Mouse (Mus musculus) small intestine, adult 2 months (tissue): Measurements from ENCODE around the gene Olfr239. TPM values are rescaled to one million over a fixed set of nuclear protein-coding genes. Genes with fewer than 3 reads are reported as not detected.
"Not testable (repeated sequence)": the region's sequence is repeated elsewhere in the genome, so short reads cannot be mapped to it uniquely, and the experiment has no call there.

ENCODE experiments used
- H3K27ac ChIP-seq: fragments of 200-500 bp; 2 replicates; pipeline ENCODE4 v1.5.1; 2012; ENCODE audit warnings: low read depth, low read length, control low read depth, inconsistent platforms; ENCODE audit not compliant: insufficient read depth
- H3K27me3 ChIP-seq: fragments of 200-500 bp; 2 replicates; pipeline ENCODE4 v1.6.1; 2012; ENCODE audit warnings: mild to moderate bottlenecking, moderate library complexity, low read length, inconsistent platforms; ENCODE audit not compliant: control insufficient read depth, insufficient read depth
- H3K36me3 ChIP-seq: fragments of 200-500 bp; 2 replicates; pipeline ENCODE4 v1.6.1; 2012; ENCODE audit warnings: mild to moderate bottlenecking, low read length, control low read depth, inconsistent platforms; ENCODE audit not compliant: control insufficient read depth, insufficient read depth
- H3K4me1 ChIP-seq: fragments of 200-500 bp; 2 replicates; pipeline ENCODE4 v1.6.1; 2012; ENCODE audit warnings: low read length, inconsistent platforms, mixed read lengths; ENCODE audit not compliant: control insufficient read depth, insufficient read depth, insufficient read length
- H3K4me3 ChIP-seq: fragments of 200-500 bp; 2 replicates; pipeline ENCODE4 v1.5.1; 2012; ENCODE audit warnings: low read depth, mild to moderate bottlenecking, control low read depth, inconsistent platforms, low read length, moderate library complexity
- CTCF ChIP-seq: fragments of 200-500 bp; IDR thresholded peaks from 2 replicates; pipeline ENCODE4 v1.5.1; 2012; ENCODE audit warnings: low read depth, mild to moderate bottlenecking, control low read depth, inconsistent platforms, low read length, moderate library complexity, mixed read lengths; ENCODE audit not compliant: insufficient replicate concordance, insufficient read length; ENCODE audit errors: extremely low read depth
- POLR2A ChIP-seq: fragments of 200-500 bp; IDR thresholded peaks from 2 replicates; pipeline ENCODE4 v1.6.1; 2012; ENCODE audit warnings: low read depth, mild to moderate bottlenecking, control low read depth, inconsistent platforms, low read length, moderate library complexity
- WGBS: fragments of 180-500 bp; shearing (Covaris S2); methylation state at CpG from one replicate; pipeline ENCODE4 v1.1.7; 2018; 5-methylcytosine and 5-hydroxymethylcytosine counted together
- polyA plus RNA-seq: library from polyadenylated mRNA; depleted of rRNA; stranded (reverse); fragments of >200 nt; gene quantifications from 2 replicates; pipeline ENCODE4 v1.2.3, GENCODE M21; 2012; rRNA removed

Gene Olfr239
- polyA plus RNA-seq, result not detected in 2 replicates

DNA sequence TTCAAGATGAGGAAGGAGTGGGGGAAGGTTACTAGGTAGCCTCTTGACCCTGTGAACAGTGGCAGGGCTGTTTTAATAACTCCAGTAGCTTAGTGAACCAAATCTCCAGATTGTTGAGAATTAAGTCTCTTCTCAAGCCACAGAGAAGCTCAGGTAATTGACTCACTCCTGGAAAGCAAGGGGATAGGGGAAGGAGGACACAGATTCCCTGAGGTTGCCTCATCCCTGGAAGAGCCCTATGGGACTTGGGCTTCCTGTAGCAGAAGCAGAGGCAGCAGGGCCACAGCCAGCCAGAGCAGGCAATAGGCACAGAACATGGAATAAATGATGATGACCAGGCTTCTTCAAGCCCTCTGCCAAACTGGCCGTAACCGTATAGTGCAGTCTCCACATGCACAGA, at the start of gene Olfr239:
Olfr239 (plus strand) TSS at position 301 of the 400 bp plus-strand sequence.
- not testable (repeated sequence) for H3K27me3 ChIP-seq, H3K36me3 ChIP-seq, H3K4me1 ChIP-seq, H3K27ac ChIP-seq, H3K4me3 ChIP-seq
- WGBS, result no CpG with 5 or more reads among the region's 2 CpGs

DNA sequence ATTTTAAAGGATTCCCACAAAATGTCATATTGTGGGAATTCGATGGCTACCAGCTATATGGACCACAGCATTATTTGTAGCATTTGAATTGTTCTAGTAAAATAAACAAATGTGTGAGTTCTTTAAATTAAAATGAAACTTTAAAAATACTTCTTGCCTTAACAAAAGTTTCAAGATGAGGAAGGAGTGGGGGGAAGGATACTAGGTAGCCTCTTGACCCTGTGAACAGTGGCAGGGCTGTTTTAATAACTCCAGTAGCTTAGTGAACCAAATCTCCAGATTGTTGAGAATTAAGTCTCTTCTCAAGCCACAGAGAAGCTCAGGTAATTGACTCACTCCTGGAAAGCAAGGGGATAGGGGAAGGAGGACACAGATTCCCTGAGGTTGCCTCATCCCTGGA, 23.0 kb upstream of the Olfr239 start, which contains the start of gene Olfr55:
Olfr55 (plus strand) TSS at position 301 of the 400 bp plus-strand sequence.
- not testable (repeated sequence) for H3K36me3 ChIP-seq, H3K27me3 ChIP-seq, H3K4me3 ChIP-seq, H3K4me1 ChIP-seq, H3K27ac ChIP-seq
- 75% methylated on average over 1 of the region's 1 CpGs for WGBS

DNA sequence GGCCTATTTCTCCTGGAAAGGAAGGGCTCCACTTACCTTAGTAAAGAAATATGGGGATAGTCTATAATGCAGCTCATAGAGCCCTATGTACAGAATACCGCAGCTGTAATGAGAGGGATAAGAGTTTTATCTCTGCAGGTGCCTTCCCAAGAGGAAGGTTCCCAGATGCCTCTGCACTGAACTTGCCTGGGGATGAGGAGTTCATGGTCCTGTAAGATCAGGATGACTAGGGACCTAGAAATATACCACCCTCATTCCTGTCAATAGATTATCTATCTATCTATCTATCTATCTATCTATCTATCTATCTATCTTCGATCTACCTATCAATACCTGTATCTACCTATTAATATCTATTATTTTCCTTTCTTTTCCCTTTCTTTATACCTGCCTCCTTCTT, 30.5 kb downstream of the Olfr239 start, which contains the start of gene Olfr1564:
Olfr1564 (minus strand) TSS at position 101 of the 400 bp plus-strand sequence.
- 90% methylated on average over 2 of the region's 2 CpGs for WGBS
- H3K27me3 ChIP-seq, result no peaks in the 10 kb centered on the region
- H3K4me3 ChIP-seq, result no peak within 1 kb of the TSS
- no peak for TF ChIP-seq POLR2A
- TF ChIP-seq CTCF, result no peak
- H3K36me3 ChIP-seq, result no peaks in the 10 kb centered on the region
- H3K27ac ChIP-seq, result no peak within 1 kb of the TSS
- H3K4me1 ChIP-seq, result no peaks in the 10 kb centered on the region

DNA sequence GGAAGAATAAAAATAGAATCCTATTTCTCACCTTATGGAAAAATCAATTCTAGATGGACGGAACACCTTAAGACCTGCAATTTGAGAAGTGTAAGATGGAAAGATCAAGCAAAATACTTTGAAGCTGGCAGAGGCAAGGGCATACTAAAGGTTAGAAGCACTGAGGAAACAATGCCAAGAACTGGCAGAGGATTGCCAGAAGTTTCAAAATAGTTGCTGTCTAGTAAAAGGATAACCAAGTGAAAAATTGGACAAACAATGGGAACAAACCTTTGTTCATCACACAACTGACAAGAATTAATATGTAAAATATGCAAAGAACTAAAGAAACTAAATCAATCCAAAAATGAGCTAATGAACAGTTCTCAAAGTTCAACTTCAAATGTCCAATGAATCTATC, 45.5 kb downstream of the Olfr239 start:
- WGBS, result 97% methylated on average over 1 of the region's 1 CpGs
- H3K4me3 ChIP-seq, H3K4me1 ChIP-seq, H3K27ac ChIP-seq, H3K27me3 ChIP-seq: not testable (repeated sequence)
- H3K36me3 ChIP-seq, result peaks cover 12% of the 10 kb centered on the region

Other genes with a start within 250 kb of the Olfr239 start
- 45.0 and 112 TPM in 2 replicates for gene Cyp4f13, start 243.9 kb upstream of the Olfr239 start, polyA plus RNA-seq
- 0.18 and 0.25 TPM in 2 replicates for gene Zfp472, start 225.5 kb upstream of the Olfr239 start, polyA plus RNA-seq
- gene Zfp952, start 198.2 kb upstream of the Olfr239 start, polyA plus RNA-seq, result 0.65 and 0.79 TPM in 2 replicates
- 0.05 and 0.09 TPM in 2 replicates for gene Zfp763, start 157.9 kb upstream of the Olfr239 start, polyA plus RNA-seq
- not detected in 2 replicates for gene 4921501E09Rik, start 123.2 kb upstream of the Olfr239 start, polyA plus RNA-seq
- gene Zfp563, start 102.0 kb upstream of the Olfr239 start, polyA plus RNA-seq, result 0.35 and 0.51 TPM in 2 replicates
- gene Morc2b, start 51.6 kb upstream of the Olfr239 start, polyA plus RNA-seq, result not detected in 2 replicates
- gene Olfr55, start 22.9 kb upstream of the Olfr239 start, polyA plus RNA-seq, result not detected in 2 replicates
- 0.03 and 0.37 TPM in 2 replicates for gene Olfr1564, start 30.4 kb downstream of the Olfr239 start, polyA plus RNA-seq
- gene Zfp955a, start 63.8 kb downstream of the Olfr239 start, polyA plus RNA-seq, result 0.10 and 0.25 TPM in 2 replicates
- not detected in 2 replicates for gene Olfr63, start 73.4 kb downstream of the Olfr239 start, polyA plus RNA-seq
- gene Zfp955b, start 98.2 kb downstream of the Olfr239 start, polyA plus RNA-seq, result 0.20 and 0.42 TPM in 2 replicates
- 0.08 and 0.29 TPM in 2 replicates for gene Zfp81, start 167.6 kb downstream of the Olfr239 start, polyA plus RNA-seq
- gene Zfp101, start 203.3 kb downstream of the Olfr239 start, polyA plus RNA-seq, result 0.08 and 0.32 TPM in 2 replicates
- not detected in 2 replicates for gene Actl9, start 241.6 kb downstream of the Olfr239 start, polyA plus RNA-seq